Mouse (Mus musculus): Measurements from ENCODE around the gene Fam69a. TPM values are rescaled to one million over a fixed set of nuclear protein-coding genes. Genes with fewer than 3 reads are reported as not detected.

Fam69a gene
- polyA plus RNA-seq, 1 experiment from 2014 or later, result 23.6 TPM

DNA sequence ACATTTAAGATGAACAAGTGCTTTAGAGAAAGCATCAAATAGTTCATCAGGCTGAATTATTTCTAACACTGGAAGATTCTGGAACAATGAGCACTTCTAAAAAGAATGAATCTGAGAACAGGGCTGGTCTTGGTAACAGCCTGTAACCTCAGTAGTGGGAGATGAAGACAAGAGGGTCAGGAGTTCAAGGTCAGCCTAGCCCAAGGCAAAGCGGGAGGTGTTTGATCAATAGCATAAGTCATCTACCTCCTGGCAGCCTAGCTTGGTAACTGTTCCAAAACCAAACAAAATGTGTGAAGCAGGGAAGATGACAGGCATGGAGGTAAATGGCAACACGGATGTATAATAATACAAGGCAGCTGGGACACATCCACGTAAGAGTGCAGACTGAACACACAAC lies 122.9 kb downstream of the Fam69a start:
- TF ChIP-seq CTCF (IDR thresholded peaks at IDR 0.05; ENCODE audit: low read depth), result no peak

DNA sequence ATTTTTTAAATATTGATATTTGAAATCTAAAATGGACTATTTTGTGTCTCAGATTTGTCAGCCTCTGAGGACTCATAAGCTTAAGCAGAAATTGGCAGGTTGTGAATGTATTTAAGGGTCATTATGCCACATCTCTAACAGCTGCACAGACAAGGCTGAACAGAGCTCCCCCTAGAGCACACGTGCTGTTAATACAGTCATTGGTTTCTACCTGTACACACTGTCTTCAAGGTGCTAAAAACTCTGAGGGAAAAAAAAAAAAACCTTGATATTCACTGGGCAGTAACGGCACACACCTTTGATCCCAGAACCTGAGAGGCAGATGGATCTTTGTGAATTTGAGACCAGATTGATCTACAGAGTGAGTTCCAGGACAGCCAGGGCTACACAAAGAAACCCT lies 127.9 kb downstream of the Fam69a start:
- H3K4me2 ChIP-seq (ENCODE audit: low read length), result no peak overlapping the region

More for the DNA sequence above, 122.9 kb downstream of the Fam69a start:
- WGBS, result 80% methylated on average over 3 of the region's 3 CpGs
- Histone ChIP-seq H3K9me3 (replicated peaks; ENCODE audit: low read length) (no peaks in the 10 kb centered on the region), H3K4me1 (replicated peaks; ENCODE audit: insufficient read depth, low read length) (0 out of 2 replicates have a peak, but pooled peaks cover 12% of the 10 kb centered on the region), H3K4me2 (ENCODE audit: low read length) (no peak overlapping the region), H3K36me3 (ENCODE audit: insufficient read depth, low read length) (no peaks in the 10 kb centered on the region), H3K27me3 (ENCODE audit: insufficient read depth, low read length) (no peaks in the 10 kb centered on the region), H3K27ac (no peak overlapping the region), H3K9ac (ENCODE audit: low read depth, low read length) (no peak overlapping the region), H3K4me3 (replicated peaks; ENCODE audit: low read depth, low read length) (no peak overlapping the region)
- DNase-seq (ENCODE audit: low spot score) (no peak), ATAC-seq (replicated peaks; ENCODE audit: low FRiP score, low read depth) (no peak)

More for the DNA sequence above, 127.9 kb downstream of the Fam69a start:
- H3K9me3 ChIP-seq (replicated peaks; ENCODE audit: low read length), result no peaks in the 10 kb centered on the region
- no peaks in the 10 kb centered on the region for H3K27me3 ChIP-seq (ENCODE audit: insufficient read depth, low read length)
- WGBS, result 44% methylated on average over 2 of the region's 2 CpGs
- no peak overlapping the region for H3K9ac ChIP-seq (ENCODE audit: low read depth, low read length)
- H3K4me1 ChIP-seq (replicated peaks; ENCODE audit: insufficient read depth, low read length), result 0 out of 2 replicates have a peak, but pooled peaks cover 2% of the 10 kb centered on the region
- no peak overlapping the region for H3K4me3 ChIP-seq (replicated peaks; ENCODE audit: low read depth, low read length)
- H3K27ac ChIP-seq, result no peak overlapping the region
- DNase-seq (ENCODE audit: low spot score) (no peak), ATAC-seq (replicated peaks; ENCODE audit: low FRiP score, low read depth) (no peak)
- TF ChIP-seq CTCF (IDR thresholded peaks at IDR 0.05; ENCODE audit: low read depth), result peak; percentile 50; the same call in 1 of the 2 replicates
- no peaks in the 10 kb centered on the region for H3K36me3 ChIP-seq (ENCODE audit: insufficient read depth, low read length)

Other genes with a start within 250 kb of the Fam69a start
- 0.08 TPM in 1 of 2 replicates, not detected in the other for gene Ube2d2b, start 157.0 kb downstream of the Fam69a start, polyA plus RNA-seq (2015; fragmentation: Nextera tagmentation; extraction: Ambion mirVana)
- 84.3 and 88.8 TPM in 2 replicates for gene Evi5, start 112.0 kb downstream of the Fam69a start, polyA plus RNA-seq (2015; fragmentation: Nextera tagmentation; extraction: Ambion mirVana)
- gene Rpl5, start 86.6 kb downstream of the Fam69a start, polyA plus RNA-seq (2015; fragmentation: Nextera tagmentation; extraction: Ambion mirVana), result 66.8 and 70.4 TPM in 2 replicates
- gene Mtf2, start 78.6 kb upstream of the Fam69a start, polyA plus RNA-seq (2015; fragmentation: Nextera tagmentation; extraction: Ambion mirVana), result 65.8 and 70.4 TPM in 2 replicates
- gene Tmed5, start 145.5 kb upstream of the Fam69a start, polyA plus RNA-seq (2015; fragmentation: Nextera tagmentation; extraction: Ambion mirVana), result 23.1 and 25.9 TPM in 2 replicates
- 5.7 and 5.9 TPM in 2 replicates for gene Ccdc18, start 145.8 kb upstream of the Fam69a start, polyA plus RNA-seq (2015; fragmentation: Nextera tagmentation; extraction: Ambion mirVana)

Data from kidney, postnatal 0 days (tissue).